Mouse (Mus musculus): ENCODE measurements around the gene Olfr1496.

DNA sequence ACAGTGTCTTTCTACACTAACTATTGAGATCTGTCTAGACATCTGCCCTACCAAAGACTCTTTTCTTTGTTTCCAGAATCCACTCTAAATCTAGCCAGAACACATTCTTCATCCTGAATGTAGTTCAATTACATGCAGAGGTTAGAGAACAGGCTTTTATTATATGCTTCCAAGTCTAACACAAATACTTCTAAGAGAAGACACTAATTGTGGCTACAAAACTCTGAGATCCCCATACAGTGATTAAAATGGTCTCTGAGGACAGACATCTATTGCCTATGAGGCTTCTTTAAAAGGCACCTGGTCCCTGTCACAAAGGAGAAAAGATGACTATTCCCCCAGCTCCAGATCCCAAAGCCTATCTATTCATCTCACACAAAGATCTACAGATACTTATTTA, 52.7 kb downstream of the Olfr1496 start, which contains the start of gene Olfr1500:
- no peak for TF ChIP-seq CTCF (conservative IDR thresholded peaks at IDR 0.05 in 1 of 2, IDR thresholded peaks at IDR 0.05 in 1 of 2; ENCODE audit: low read depth in 2 of 2, low read length in 2 of 2)
- no peak for TF ChIP-seq ELF1 (IDR thresholded peaks at IDR 0.05; ENCODE audit: low read depth, low read length)
- no peak for TF ChIP-seq ZKSCAN1 (IDR thresholded peaks at IDR 0.05; ENCODE audit: borderline replicate concordance, low read depth, low read length)

All from CH12.LX (cell line).